Mouse (Mus musculus) embryonic facial prominence, embryonic 15.5 days (tissue): ENCODE results near the gene Adcy9. TPM values are rescaled to one million over a fixed set of nuclear protein-coding genes. Genes with fewer than 3 reads are reported as not detected.

Experiments
- ATAC-seq: fragments of 200-750 bp; cut with Nextera tagmentation; 2 replicates; pipeline ENCODE4 v1.8.0; 2017; ENCODE audit warnings: low read depth, moderate TSS enrichment; ENCODE audit not compliant: insufficient number of reproducible peaks, low FRiP score, low TSS enrichment
- H3K27ac ChIP-seq: fragments of 300-500 bp; sonication (generic); replicated peaks from 2 replicates; pipeline ENCODE4 v1.5.1; 2015; ENCODE audit warnings: mild to moderate bottlenecking, inconsistent platforms
- H3K27me3 ChIP-seq: fragments of 300-500 bp; sonication (generic); 2 replicates; pipeline ENCODE4 v1.6.1; 2015; ENCODE audit warnings: inconsistent platforms
- H3K36me3 ChIP-seq: fragments of 300-500 bp; sonication (generic); 2 replicates; pipeline ENCODE4 v1.6.1; 2015; ENCODE audit warnings: mild to moderate bottlenecking, inconsistent platforms
- H3K4me1 ChIP-seq: fragments of 300-500 bp; sonication (generic); 2 replicates; pipeline ENCODE4 v1.6.1; 2015; ENCODE audit warnings: inconsistent platforms
- H3K4me2 ChIP-seq: fragments of 300-500 bp; sonication (generic); replicated peaks from 2 replicates; pipeline ENCODE4 v1.6.1; 2015; ENCODE audit warnings: mild to moderate bottlenecking, inconsistent platforms
- H3K4me3 ChIP-seq: fragments of 300-500 bp; sonication (generic); replicated peaks from 2 replicates; pipeline ENCODE4 v1.5.1; 2015; ENCODE audit warnings: mild to moderate bottlenecking, inconsistent platforms
- H3K9ac ChIP-seq: fragments of 300-500 bp; sonication (generic); 2 replicates; pipeline ENCODE4 v1.6.1; 2015; ENCODE audit warnings: inconsistent platforms
- H3K9me3 ChIP-seq: fragments of 300-500 bp; sonication (generic); replicated peaks from 2 replicates; pipeline ENCODE4 v1.6.1; 2016; ENCODE audit warnings: inconsistent platforms
- WGBS: fragments of 180-500 bp; shearing (Covaris S2); methylation state at CpG from one replicate; pipeline ENCODE4 v1.1.7; 2015; 5-methylcytosine and 5-hydroxymethylcytosine counted together
- polyA plus RNA-seq: library from polyadenylated mRNA; unstranded; fragments of >200 nt; fragmentation: Nextera tagmentation; extraction: Ambion mirVana; gene quantifications from 2 replicates; pipeline ENCODE4 v1.2.1, GENCODE M21; 2015

Gene Adcy9
- polyA plus RNA-seq, 1 experiment from 2014 or later: 2.2 TPM

DNA sequence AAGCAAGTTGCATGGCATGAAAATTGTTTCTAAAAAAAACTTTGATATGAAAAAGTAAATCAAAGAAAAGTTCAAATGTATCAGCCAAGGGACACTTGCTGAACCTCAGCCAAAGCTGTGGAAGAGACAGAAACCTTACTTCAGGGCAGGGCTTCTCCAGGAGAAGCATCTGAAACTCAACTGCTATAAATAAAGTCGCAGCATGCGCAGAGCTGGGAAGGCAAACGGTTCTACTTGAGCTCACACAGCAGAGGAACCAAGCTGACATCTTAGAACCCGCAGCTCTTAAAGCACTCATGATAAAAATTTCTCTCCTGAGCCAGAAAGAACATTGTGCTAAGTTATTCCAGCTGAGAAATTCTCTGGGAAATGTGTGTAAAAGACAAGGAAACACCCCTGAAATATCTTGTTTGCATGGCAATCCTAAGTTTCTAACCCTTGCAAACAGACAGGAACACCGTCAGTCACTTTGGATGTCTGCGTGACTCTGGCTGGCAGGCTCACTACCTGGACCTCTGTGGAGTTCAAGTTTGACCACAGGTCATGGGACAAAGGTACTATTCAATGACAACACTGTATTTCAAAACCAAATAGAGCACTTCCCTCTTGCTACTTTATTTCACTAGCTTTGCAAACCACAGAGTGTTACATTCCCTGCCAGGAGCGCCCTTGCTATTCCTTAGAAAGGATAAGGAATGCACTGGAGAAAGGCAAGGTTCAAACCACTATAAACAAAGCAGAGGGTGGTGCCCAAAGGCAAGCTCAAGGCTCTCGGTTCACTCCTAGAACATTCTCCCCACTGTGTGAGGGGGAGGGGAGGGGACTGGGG lies 15.2 kb downstream of the Adcy9 start:
- Histone ChIP-seq H3K4me1 (peaks cover 27% of the 10 kb centered on the region), H3K27ac (peak overlapping the region; percentile 29; the same call in 1 of the 2 replicates), H3K4me2 (no peak overlapping the region), H3K27me3 (no peaks in the 10 kb centered on the region), H3K4me3 (no peak overlapping the region), H3K9ac (no peak overlapping the region), H3K9me3 (no peaks in the 10 kb centered on the region), H3K36me3 (no peaks in the 10 kb centered on the region)
- WGBS: 38% methylated on average over 8 of the region's 8 CpGs
- no peak for ATAC-seq

DNA sequence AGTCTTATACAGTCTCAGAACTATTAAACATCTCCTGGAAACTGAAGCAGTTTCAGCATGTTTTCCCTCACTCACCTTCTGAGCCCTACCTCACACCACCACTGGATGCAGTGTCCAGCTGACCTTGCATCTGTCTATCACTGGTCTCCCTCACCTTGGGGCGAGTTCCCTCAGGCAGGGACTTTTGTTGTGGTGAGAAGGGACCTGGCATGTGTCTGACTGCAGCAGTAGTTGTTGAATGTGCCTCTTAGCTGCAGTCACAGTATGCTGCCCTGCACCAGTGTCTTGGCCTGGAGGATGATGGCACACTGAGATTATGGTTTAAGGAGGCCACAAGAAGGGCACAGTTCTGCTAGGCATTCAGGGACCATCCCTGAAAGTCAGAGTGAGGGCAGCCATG lies 19.2 kb downstream of the Adcy9 start:
- WGBS: 80% methylated on average over 1 of the region's 1 CpGs

DNA sequence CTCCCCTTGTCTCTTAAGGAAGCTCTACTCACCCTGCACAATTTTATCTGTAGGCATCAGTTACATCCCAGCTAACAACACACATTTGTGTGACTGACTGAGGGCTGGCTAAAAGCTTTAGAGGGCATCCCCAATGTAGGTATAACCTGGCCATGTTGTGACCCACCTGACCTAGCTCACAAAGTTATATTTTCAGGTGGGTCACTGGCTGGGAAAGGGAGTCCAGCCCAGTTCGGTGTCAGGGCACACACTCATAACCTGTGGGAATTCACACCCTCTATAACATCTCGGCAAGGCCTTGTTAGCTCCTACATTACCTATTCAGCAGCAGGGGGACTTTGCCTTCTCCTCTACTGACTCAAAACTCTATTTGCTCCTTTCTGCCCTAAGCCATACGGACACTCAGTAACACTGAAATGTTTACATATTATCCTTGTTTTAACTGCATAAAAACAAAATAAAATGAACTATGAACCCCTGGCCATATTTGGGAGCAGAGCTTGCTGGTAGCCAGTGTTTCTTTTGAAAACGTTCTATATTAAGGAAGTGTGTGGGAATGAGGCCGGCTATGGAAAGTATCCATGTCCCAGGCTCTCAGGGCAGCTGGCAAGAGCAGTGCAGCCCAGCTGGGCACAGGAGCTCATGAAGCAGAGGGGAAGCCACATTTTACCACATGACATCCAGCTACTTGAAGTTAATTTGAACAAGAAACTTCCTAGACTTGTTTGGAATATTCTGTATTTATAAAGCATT lies 20.7 kb downstream of the Adcy9 start:
- H3K4me1 ChIP-seq: peaks cover 18% of the 10 kb centered on the region; the same call in 1 of the 2 replicates
- ATAC-seq: no peak
- no peak overlapping the region for H3K4me3 ChIP-seq
- no peaks in the 10 kb centered on the region for H3K27me3 ChIP-seq
- 70% methylated on average over 5 of the region's 5 CpGs for WGBS
- H3K9me3 ChIP-seq: no peaks in the 10 kb centered on the region
- no peak overlapping the region for H3K27ac ChIP-seq
- H3K9ac ChIP-seq: no peak overlapping the region
- no peaks in the 10 kb centered on the region for H3K36me3 ChIP-seq
- H3K4me2 ChIP-seq: no peak overlapping the region

More for the DNA sequence above, 19.2 kb downstream of the Adcy9 start:
- H3K9me3 ChIP-seq: no peaks in the 10 kb centered on the region
- H3K4me3 ChIP-seq: no peak overlapping the region
- H3K4me2 ChIP-seq: no peak overlapping the region
- no peak overlapping the region for H3K27ac ChIP-seq
- no peak overlapping the region for H3K9ac ChIP-seq
- H3K4me1 ChIP-seq: peaks cover 27% of the 10 kb centered on the region
- no peaks in the 10 kb centered on the region for H3K36me3 ChIP-seq
- H3K27me3 ChIP-seq: no peaks in the 10 kb centered on the region
- no peak for ATAC-seq

DNA sequence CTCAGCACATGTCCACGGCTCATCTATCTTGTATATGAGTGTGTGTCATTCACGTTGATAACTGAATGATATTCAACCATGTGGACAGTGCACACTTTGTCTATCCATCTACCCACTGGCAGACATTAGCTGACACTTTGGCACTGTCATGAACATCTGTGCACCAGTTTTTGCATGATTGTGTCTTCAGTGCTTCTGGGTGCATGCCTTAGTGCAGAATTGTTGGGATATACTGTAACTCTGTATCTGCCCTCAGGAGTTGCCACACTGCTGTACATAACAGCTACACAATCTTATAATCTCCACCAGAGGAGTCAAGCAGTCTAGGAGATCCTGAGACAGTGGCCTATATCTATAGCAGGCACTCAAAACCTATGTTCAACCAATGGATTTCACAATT lies 21.5 kb downstream of the Adcy9 start:
- no peak overlapping the region for H3K9ac ChIP-seq
- ATAC-seq: no peak
- H3K36me3 ChIP-seq: no peaks in the 10 kb centered on the region
- H3K27ac ChIP-seq: no peak overlapping the region
- no peak overlapping the region for H3K4me3 ChIP-seq
- H3K4me1 ChIP-seq: peaks cover 15% of the 10 kb centered on the region; the same call in 1 of the 2 replicates
- 88% methylated on average over 2 of the region's 2 CpGs for WGBS
- no peaks in the 10 kb centered on the region for H3K9me3 ChIP-seq
- no peak overlapping the region for H3K4me2 ChIP-seq
- H3K27me3 ChIP-seq: no peaks in the 10 kb centered on the region

DNA sequence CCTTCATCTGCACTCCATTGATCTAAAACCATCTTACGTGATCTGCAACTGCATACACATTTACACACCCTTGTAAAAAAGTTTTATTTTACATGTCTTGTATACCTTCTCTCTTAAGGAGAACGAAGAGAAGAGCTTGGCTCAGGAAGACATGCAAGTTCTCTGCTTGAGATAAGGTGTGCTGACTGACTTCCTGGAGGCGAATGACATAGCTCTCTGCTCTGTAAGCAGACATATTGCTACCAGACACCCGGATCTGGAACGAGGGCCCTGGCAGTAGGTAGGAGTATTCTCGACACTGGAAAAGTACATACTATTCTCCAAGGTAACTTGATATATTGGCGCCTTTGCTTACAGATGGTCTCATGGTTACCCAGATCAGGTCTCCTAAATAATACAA lies 22.7 kb downstream of the Adcy9 start:
- no peak overlapping the region for H3K9ac ChIP-seq
- H3K4me1 ChIP-seq: peaks cover 15% of the 10 kb centered on the region; the same call in 1 of the 2 replicates
- H3K9me3 ChIP-seq: no peaks in the 10 kb centered on the region
- no peak overlapping the region for H3K4me2 ChIP-seq
- H3K27ac ChIP-seq: no peak overlapping the region
- no peaks in the 10 kb centered on the region for H3K27me3 ChIP-seq
- 81% methylated on average over 7 of the region's 7 CpGs for WGBS
- no peaks in the 10 kb centered on the region for H3K36me3 ChIP-seq
- ATAC-seq: no peak
- H3K4me3 ChIP-seq: no peak overlapping the region

DNA sequence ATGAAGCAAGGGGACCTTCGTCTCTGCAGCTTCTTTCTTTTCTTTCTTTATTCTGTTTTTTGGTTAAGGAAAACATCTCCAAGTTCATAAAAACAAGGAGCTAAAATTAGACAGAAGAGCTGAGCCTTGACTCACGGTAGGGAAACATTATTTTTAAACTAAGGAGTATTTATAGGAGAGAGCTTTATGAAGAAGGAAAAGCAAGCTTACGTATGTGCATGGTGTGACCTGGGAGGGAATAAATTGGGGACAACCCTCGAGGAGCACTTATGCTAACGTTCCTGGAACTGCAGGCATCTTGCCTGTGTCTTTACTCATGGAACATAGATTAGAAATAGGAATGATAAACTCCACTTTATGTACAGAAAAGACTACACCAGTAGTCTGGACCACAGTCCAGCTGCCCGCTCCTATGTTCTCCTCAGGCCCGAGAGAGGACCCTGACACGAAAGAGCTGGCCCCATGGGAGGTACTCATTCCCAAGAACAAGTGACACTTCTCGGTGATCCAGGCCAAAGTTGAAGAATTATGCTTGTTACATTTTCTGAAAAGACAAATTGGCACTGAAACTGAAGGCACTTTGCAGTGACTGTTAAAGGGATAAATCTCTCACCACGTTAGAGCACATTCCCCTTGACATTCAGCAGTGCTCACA lies 24.5 kb downstream of the Adcy9 start:
- H3K9me3 ChIP-seq: no peaks in the 10 kb centered on the region
- no peaks in the 10 kb centered on the region for H3K36me3 ChIP-seq
- H3K4me1 ChIP-seq: peaks cover 6% of the 10 kb centered on the region; the same call in 1 of the 2 replicates
- H3K4me2 ChIP-seq: no peak overlapping the region
- 71% methylated on average over 10 of the region's 10 CpGs for WGBS
- H3K27ac ChIP-seq: no peak overlapping the region
- no peak overlapping the region for H3K9ac ChIP-seq
- no peak for ATAC-seq
- H3K27me3 ChIP-seq: no peaks in the 10 kb centered on the region
- no peak overlapping the region for H3K4me3 ChIP-seq

DNA sequence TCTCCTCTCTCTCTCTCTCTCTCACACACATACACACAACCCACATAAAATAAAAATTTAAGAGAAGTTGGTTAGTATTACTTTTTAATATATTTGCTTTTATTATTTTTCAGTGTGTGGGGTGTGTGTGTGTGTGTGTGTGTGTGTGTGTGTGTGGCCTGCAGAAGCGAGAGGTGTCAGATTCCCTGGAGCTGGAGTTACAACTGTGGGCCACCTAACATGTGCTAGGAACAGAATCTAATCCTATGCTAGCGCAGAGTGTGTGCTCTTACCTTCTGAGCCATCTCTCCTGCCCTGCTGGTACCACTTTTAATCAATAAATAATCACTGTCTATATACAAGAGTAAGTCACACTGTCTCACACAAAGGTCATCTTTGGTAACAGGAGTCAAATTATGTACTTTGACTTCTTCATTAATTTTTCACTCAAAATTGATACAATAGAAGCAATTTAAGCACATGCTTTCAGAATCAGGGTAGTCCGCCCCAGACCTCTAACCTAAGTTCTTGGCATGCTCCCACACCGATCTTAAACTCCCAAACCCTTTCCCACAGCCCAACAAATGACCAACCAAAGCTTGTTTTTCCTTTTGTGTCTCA lies 25.2 kb downstream of the Adcy9 start:
- WGBS: 73% methylated on average over 4 of the region's 4 CpGs
- Histone ChIP-seq H3K4me2 (no peak overlapping the region), H3K4me3 (no peak overlapping the region), H3K9me3 (no peaks in the 10 kb centered on the region), H3K27me3 (no peaks in the 10 kb centered on the region), H3K27ac (no peak overlapping the region), H3K9ac (no peak overlapping the region), H3K4me1 (no peaks in the 10 kb centered on the region), H3K36me3 (no peaks in the 10 kb centered on the region)
- no peak for ATAC-seq

DNA sequence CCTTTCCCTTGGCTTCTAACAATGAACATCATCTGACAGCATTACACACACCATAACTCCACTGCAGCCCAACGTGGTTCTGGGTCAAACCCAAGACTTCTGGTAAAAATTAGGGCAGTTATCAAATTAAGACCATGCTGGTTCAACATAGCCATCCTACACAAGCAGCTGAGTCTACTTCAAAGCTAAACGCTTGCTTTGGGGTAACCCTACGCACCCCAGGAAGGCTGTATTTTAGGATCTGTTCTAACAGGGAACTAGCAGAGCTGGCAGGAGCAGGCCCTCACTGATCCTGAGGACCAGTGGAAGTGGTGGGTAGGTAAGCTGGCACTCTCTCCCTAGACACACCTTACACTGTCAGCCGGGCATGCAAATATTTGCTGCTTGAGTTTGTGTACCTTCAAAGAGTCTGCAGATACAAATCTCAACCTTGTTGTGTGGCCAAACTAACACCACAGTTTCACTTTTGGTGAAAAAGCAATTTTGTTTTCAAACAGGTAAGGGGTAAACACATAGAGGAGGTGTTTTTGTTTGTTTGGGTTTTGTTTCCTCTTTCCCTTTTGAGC lies 36.7 kb downstream of the Adcy9 start:
- Histone ChIP-seq H3K4me3 (no peak overlapping the region), H3K27ac (no peak overlapping the region), H3K4me2 (no peak overlapping the region), H3K9ac (no peak overlapping the region), H3K27me3 (no peaks in the 10 kb centered on the region), H3K36me3 (no peaks in the 10 kb centered on the region), H3K9me3 (no peaks in the 10 kb centered on the region), H3K4me1 (peaks cover 5% of the 10 kb centered on the region; the same call in 1 of the 2 replicates)
- no peak for ATAC-seq
- 46% methylated on average over 4 of the region's 4 CpGs for WGBS

DNA sequence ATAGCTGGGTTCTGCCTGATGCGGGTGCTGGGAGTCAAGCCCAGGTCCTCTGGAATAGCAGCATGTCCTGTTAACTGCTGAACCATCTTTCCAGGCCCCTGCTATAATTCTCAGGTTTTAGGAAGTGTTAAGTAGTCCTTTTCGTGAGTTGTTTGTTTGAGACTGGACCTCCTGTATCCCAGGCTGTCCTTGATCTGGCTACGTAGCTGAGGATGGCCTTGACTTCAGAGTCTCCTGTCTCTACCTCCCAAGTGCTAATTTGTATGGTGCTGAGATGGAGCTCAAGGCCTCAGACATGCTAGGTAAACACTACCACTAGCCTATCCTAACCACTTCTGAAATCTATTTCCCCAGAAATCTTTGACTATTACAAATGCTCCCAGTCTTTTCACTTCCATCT lies 37.9 kb downstream of the Adcy9 start:
- H3K36me3 ChIP-seq: no peaks in the 10 kb centered on the region
- H3K4me2 ChIP-seq: no peak overlapping the region
- H3K9me3 ChIP-seq: no peaks in the 10 kb centered on the region
- no peak overlapping the region for H3K9ac ChIP-seq
- H3K4me1 ChIP-seq: peaks cover 5% of the 10 kb centered on the region; the same call in 1 of the 2 replicates
- no peak for ATAC-seq
- H3K27ac ChIP-seq: no peak overlapping the region
- no peaks in the 10 kb centered on the region for H3K27me3 ChIP-seq
- H3K4me3 ChIP-seq: no peak overlapping the region
- WGBS: 91% methylated on average over 3 of the region's 3 CpGs

DNA sequence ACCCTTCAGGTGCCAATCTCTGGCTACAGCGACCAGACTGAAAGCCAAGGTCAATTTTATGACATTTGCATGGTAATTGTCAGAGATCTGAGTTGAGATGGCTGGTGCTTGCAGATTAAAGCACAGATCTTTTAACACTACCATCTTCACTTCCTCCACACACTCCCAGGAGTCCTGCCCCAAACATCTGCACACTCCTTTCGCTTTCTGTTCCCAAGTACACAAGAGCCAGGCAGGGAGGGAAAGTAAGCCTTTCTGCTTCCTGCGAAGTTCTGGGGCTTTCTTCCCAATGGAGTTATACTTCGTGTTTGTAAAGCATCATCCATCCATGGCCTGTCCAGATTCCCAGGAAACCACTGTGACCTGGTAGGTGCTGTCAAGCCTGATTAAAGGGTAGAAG lies 38.8 kb downstream of the Adcy9 start:
- no peak overlapping the region for H3K27ac ChIP-seq
- H3K4me3 ChIP-seq: no peak overlapping the region
- no peak overlapping the region for H3K9ac ChIP-seq
- WGBS: 60% methylated on average over 4 of the region's 4 CpGs
- H3K27me3 ChIP-seq: no peaks in the 10 kb centered on the region
- H3K4me1 ChIP-seq: peaks cover 5% of the 10 kb centered on the region; the same call in 1 of the 2 replicates
- H3K4me2 ChIP-seq: no peak overlapping the region
- no peaks in the 10 kb centered on the region for H3K9me3 ChIP-seq
- ATAC-seq: no peak
- no peaks in the 10 kb centered on the region for H3K36me3 ChIP-seq
